Mouse (Mus musculus): ENCODE measurements around the gene Uba1.

GRCm38 (mm10) chrX:20638141-20638540 lies 20.0 kb upstream of the Uba1 start:
- no peak for TF ChIP-seq HCFC1 (IDR thresholded peaks at IDR 0.05; ENCODE audit: borderline replicate concordance, insufficient read depth, low read length)
- TF ChIP-seq ZNF384 (IDR thresholded peaks at IDR 0.05; ENCODE audit: low read depth, low read length): no peak
- no peak for TF ChIP-seq MAFK (IDR thresholded peaks at IDR 0.05; ENCODE audit: insufficient read depth, low read depth, low read length)
- no peak for TF ChIP-seq CHD2 (IDR thresholded peaks at IDR 0.05; ENCODE audit: low read depth, low read length)
